8 mouse cellular contexts compared by ENCODE assay signal in the genomic region with DNA sequence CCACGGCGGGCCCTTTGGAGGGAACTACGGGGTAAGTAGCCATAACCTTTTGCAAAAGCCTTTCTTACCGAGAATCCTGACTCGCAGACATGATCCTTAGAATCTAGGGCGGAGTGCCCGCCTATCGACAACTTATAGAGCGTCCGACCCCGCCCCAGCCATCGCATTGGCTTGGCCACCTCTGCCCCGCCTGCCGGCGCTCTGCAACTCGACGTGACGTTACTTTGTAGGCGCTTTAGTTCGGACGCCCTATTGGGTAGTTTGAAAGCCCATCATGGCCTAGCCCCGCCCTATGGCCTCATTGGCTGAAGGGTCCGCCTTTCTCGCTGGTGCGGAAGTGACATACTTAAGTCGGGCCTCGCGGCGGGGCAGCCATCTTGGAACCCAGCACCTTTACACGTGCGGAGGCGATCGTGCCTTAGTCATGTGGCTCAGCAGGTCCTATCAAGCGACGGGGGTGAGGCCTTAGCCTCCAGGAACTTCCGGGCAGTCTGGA. TPM values are rescaled to one million over a fixed set of nuclear protein-coding genes. Genes with fewer than 3 reads are reported as not detected.
DNase-seq lines count a peak whose midpoint lies in the region; ATAC-seq and TF ChIP-seq lines count a peak whose summit lies in the region.

A gene (minus strand): TSS at position 213 of the 496 bp plus-strand sequence.

- H3K4me3 ChIP-seq in MEL (ENCODE audit: control insufficient read depth in 1 of 2, insufficient read depth in 1 of 2, low read depth in 2 of 2, low read length in 2 of 2), result peak within 1 kb of the TSS; percentile 61 to 98
- H3K4me3 ChIP-seq in cerebellum, adult 2 months (replicated peaks; ENCODE audit: insufficient read depth, low read depth, low read length), result peak within 1 kb of the TSS; percentile 82
- peak within 1 kb of the TSS; percentile 100 for H3K4me3 ChIP-seq in forebrain, postnatal 0 days (ENCODE audit: low read depth, low read length)
- H3K4me3 ChIP-seq in lung, embryonic 15.5 days, result peak within 1 kb of the TSS; percentile 95

- under 1% methylated on average over 36 of the region's 36 CpGs for WGBS in cerebellum, adult 2 months
- WGBS in forebrain, postnatal 0 days, result under 1% methylated on average over 36 of the region's 36 CpGs
- WGBS in lung, embryonic 15.5 days, result under 1% methylated on average over 36 of the region's 36 CpGs

- TF ChIP-seq POLR2A in MEL (IDR thresholded peaks at IDR 0.05; ENCODE audit: control insufficient read depth in 1 of 2, insufficient read depth in 1 of 2, low read depth in 1 of 2, low read length in 2 of 2, poor library complexity in 1 of 2), result peak; percentile 97 to 100
- peak; percentile 85; the same call in 1 of the 2 replicates for TF ChIP-seq POLR2A in cerebellum, adult 2 months (IDR thresholded peaks at IDR 0.05; ENCODE audit: borderline replicate concordance, insufficient read depth, low read length)

- H3K4me1 ChIP-seq in MEL (ENCODE audit: control insufficient read depth in 1 of 2, insufficient read depth in 2 of 2, low read length in 2 of 2), result peaks cover 0 to 15% of the 10 kb centered on the region in 2 experiments; a peak in 1 of 4 replicates
- no peaks in the 10 kb centered on the region; the same call in 1 of the 2 replicates for H3K4me1 ChIP-seq in cerebellum, adult 2 months (ENCODE audit: control insufficient read depth, insufficient read depth, low read length)
- H3K4me1 ChIP-seq in forebrain, postnatal 0 days (ENCODE audit: insufficient read depth), result peaks cover 17% of the 10 kb centered on the region
- H3K4me1 ChIP-seq in lung, embryonic 15.5 days, result peaks cover 28% of the 10 kb centered on the region

- TF ChIP-seq RAD21 in MEL (IDR thresholded peaks at IDR 0.05; ENCODE audit: low read depth, low read length), result no peak

- H3K9ac ChIP-seq in MEL (ENCODE audit: control insufficient read depth, low read depth, low read length, poor library complexity, severe bottlenecking), result peak within 1 kb of the TSS; percentile 100
- peak within 1 kb of the TSS; percentile 99 for H3K9ac ChIP-seq in forebrain, postnatal 0 days
- peak within 1 kb of the TSS; percentile 99 for H3K9ac ChIP-seq in lung, embryonic 15.5 days

- DNase-seq in MEL (ENCODE audit: low read depth, low spot score), result peak; percentile 100
- DNase-seq in cerebellum, adult 2 months, result peak; percentile 100
- peak; percentile 100 for DNase-seq in forebrain, postnatal 0 days
- peak; percentile 100 for DNase-seq in heart, postnatal 4 days
- peak; percentile 100 for DNase-seq in layer of hippocampus, adult 8-10 months (ENCODE audit: low spot score in 2 of 2)
- peak; percentile 100 for DNase-seq in ovary, adult 18-20 months (ENCODE audit: low spot score)
- DNase-seq in thymus, postnatal 0 days (ENCODE audit: low spot score), result peak; percentile 100

- peaks cover 37% of the 10 kb centered on the region for H3K79me2 ChIP-seq in MEL (ENCODE audit: control insufficient read depth, insufficient read depth, low read length, poor library complexity)

- peak within 1 kb of the TSS; percentile 96 for H3K27ac ChIP-seq in MEL (ENCODE audit: control insufficient read depth, low read depth, low read length)
- H3K27ac ChIP-seq in cerebellum, adult 2 months (ENCODE audit: insufficient read depth, low read length), result peak within 1 kb of the TSS; percentile 91
- H3K27ac ChIP-seq in forebrain, postnatal 0 days (ENCODE audit: low read depth, low read length), result peak within 1 kb of the TSS; percentile 98
- peak within 1 kb of the TSS; percentile 95 for H3K27ac ChIP-seq in lung, embryonic 15.5 days

- TF ChIP-seq CTCF in MEL (IDR thresholded peaks at IDR 0.05 in 2 of 3, conservative IDR thresholded peaks at IDR 0.05 in 1 of 3; ENCODE audit: control insufficient read depth in 1 of 3, insufficient read depth in 1 of 3, low read depth in 2 of 3, low read length in 3 of 3, poor library complexity in 1 of 3, severe bottlenecking in 1 of 3), result no peak
- no peak for TF ChIP-seq CTCF in cerebellum, adult 2 months (IDR thresholded peaks at IDR 0.05; ENCODE audit: borderline replicate concordance, insufficient read depth, low read depth, low read length)
- no peak; the same call in 1 of the 2 replicates for TF ChIP-seq CTCF in forebrain, postnatal 0 days (IDR thresholded peaks at IDR 0.05; ENCODE audit: low read depth)

- H3K4me2 ChIP-seq in forebrain, postnatal 0 days (ENCODE audit: low read depth), result peak within 1 kb of the TSS; percentile 87
- peak within 1 kb of the TSS; percentile 85 for H3K4me2 ChIP-seq in lung, embryonic 15.5 days

- TF ChIP-seq EP300 in MEL (IDR thresholded peaks at IDR 0.05; ENCODE audit: low read depth in 1 of 2, low read length in 2 of 2), result peak in 1 of 2 experiments; percentile 44; a peak in 2 of 4 replicates

- peaks cover 22 to 26% of the 10 kb centered on the region in 2 experiments for H3K36me3 ChIP-seq in MEL (ENCODE audit: control insufficient read depth in 1 of 2, insufficient read depth in 2 of 2, low read length in 2 of 2)
- H3K36me3 ChIP-seq in forebrain, postnatal 0 days (ENCODE audit: insufficient read depth), result peaks cover 63% of the 10 kb centered on the region
- peaks cover 73% of the 10 kb centered on the region for H3K36me3 ChIP-seq in lung, embryonic 15.5 days

- peak; percentile 94 for ATAC-seq in forebrain, postnatal 0 days
- ATAC-seq in lung, embryonic 15.5 days (ENCODE audit: borderline replicate concordance, extremely low read depth, low FRiP score, low TSS enrichment), result peak; percentile 98

- no peaks in the 10 kb centered on the region for H3K9me3 ChIP-seq in MEL (replicated peaks; ENCODE audit: insufficient read depth, low read length)
- no peaks in the 10 kb centered on the region for H3K9me3 ChIP-seq in forebrain, postnatal 0 days (ENCODE audit: low read length)
- no peaks in the 10 kb centered on the region for H3K9me3 ChIP-seq in lung, embryonic 15.5 days

- H3K27me3 ChIP-seq in MEL (ENCODE audit: control insufficient read depth in 1 of 2, insufficient read depth in 2 of 2, low read length in 2 of 2), result no peaks in the 10 kb centered on the region
- H3K27me3 ChIP-seq in cerebellum, adult 2 months (ENCODE audit: control insufficient read depth, insufficient read depth, low read length), result no peaks in the 10 kb centered on the region
- H3K27me3 ChIP-seq in forebrain, postnatal 0 days (ENCODE audit: insufficient read depth, low read length), result no peaks in the 10 kb centered on the region
- no peaks in the 10 kb centered on the region for H3K27me3 ChIP-seq in lung, embryonic 15.5 days

TF ChIP-seq in MEL, 35 proteins besides CTCF, POLR2A, EP300 and RAD21 (continues in another document):
- TF ChIP-seq TBP (IDR thresholded peaks at IDR 0.05; ENCODE audit: low read depth, low read length) (peak; percentile 99), E2F4 (IDR thresholded peaks at IDR 0.05; ENCODE audit: borderline replicate concordance, low read depth, low read length) (no peak), ZC3H11A (IDR thresholded peaks at IDR 0.05; ENCODE audit: low read depth, low read length) (no peak), MAFK (IDR thresholded peaks at IDR 0.05; ENCODE audit: borderline replicate concordance, low read depth, low read length) (no peak), ZMIZ1 (IDR thresholded peaks at IDR 0.05; ENCODE audit: low read depth, low read length) (peak; percentile 100), HCFC1 (IDR thresholded peaks at IDR 0.05; ENCODE audit: low read depth, low read length) (peak; percentile 92), CHD2 (IDR thresholded peaks at IDR 0.05; ENCODE audit: low read length) (peak; percentile 83), MYC (IDR thresholded peaks at IDR 0.05; ENCODE audit: low read depth, low read length) (peak; percentile 100), MAX (IDR thresholded peaks at IDR 0.05; ENCODE audit: low read length) (peak; percentile 100), ETS1 (IDR thresholded peaks at IDR 0.05; ENCODE audit: low read depth, low read length) (peak; percentile 54; the same call in 1 of the 2 replicates), POLR2AphosphoS5 (IDR thresholded peaks at IDR 0.05; ENCODE audit: borderline replicate concordance, low read depth, low read length) (peak; percentile 88; the same call in 1 of the 2 replicates), ELF1 (IDR thresholded peaks at IDR 0.05; ENCODE audit: low read depth, low read length) (peak; percentile 94), CHD1 (IDR thresholded peaks at IDR 0.05; ENCODE audit: low read depth, low read length) (no peak), BHLHE40 (IDR thresholded peaks at IDR 0.05; ENCODE audit: borderline replicate concordance, low read depth, low read length) (peak; percentile 98), KAT2A (conservative IDR thresholded peaks at IDR 0.05; ENCODE audit: low read depth, low read length) (peak; percentile 73), UBTF (IDR thresholded peaks at IDR 0.05; ENCODE audit: borderline replicate concordance, insufficient read depth, low read depth, low read length) (no peak), USF1 (IDR thresholded peaks at IDR 0.05; ENCODE audit: low read depth, low read length) (peak; percentile 97), USF2 (IDR thresholded peaks at IDR 0.05; ENCODE audit: borderline replicate concordance in 1 of 2, insufficient read depth in 1 of 2, low read depth in 1 of 2, low read length in 2 of 2) (peak; percentile 52 to 76), MXI1 (IDR thresholded peaks at IDR 0.05; ENCODE audit: low read depth, low read length) (peak; percentile 99), TAL1 (IDR thresholded peaks at IDR 0.05; ENCODE audit: low read length) (no peak), ZNF384 (IDR thresholded peaks at IDR 0.05; ENCODE audit: low read depth, low read length) (no peak), ZKSCAN1 (IDR thresholded peaks at IDR 0.05; ENCODE audit: low read depth, low read length) (no peak), MEF2A (IDR thresholded peaks at IDR 0.05; ENCODE audit: extremely low read depth, insufficient replicate concordance, low read depth, low read length, poor library complexity, severe bottlenecking) (no peak), GABPA (IDR thresholded peaks at IDR 0.05; ENCODE audit: low read depth, low read length) (no peak)

RNA-seq across cellular contexts. Expression of the gene that starts here (rescaled TPM):
- 1,645 and 1,689 TPM in 2 replicates for total RNA-seq in MEL (2012; rRNA removed)
- polyA plus RNA-seq in MEL (2012; ENCODE audit: insufficient read depth in 1 of 2, insufficient read length in 2 of 2, low read depth in 1 of 2, low replicate concordance in 2 of 2, missing spikeins in 1 of 2), result 100 to 1,000 TPM; 114 to 634 TPM
- 316 and 321 TPM in 2 replicates for polyA plus RNA-seq in cerebellum, adult 2 months (2012; rRNA removed)
- 1,003 and 1,045 TPM in 2 replicates for total RNA-seq in forebrain, postnatal 0 days (2014; rRNA removed)
- polyA plus RNA-seq in forebrain, postnatal 0 days (2015; fragmentation: Nextera tagmentation; extraction: Ambion mirVana), result 614 and 772 TPM in 2 replicates
- 100 to 1,000 TPM; 535 to 537 TPM for total RNA-seq in heart, postnatal 4 days (2021)
- total RNA-seq in layer of hippocampus, adult 8-10 months (2022), result 100 to 1,000 TPM; 319 to 328 (median 325) TPM
- polyA plus RNA-seq in lung, embryonic 15.5 days (2015; fragmentation: Nextera tagmentation; extraction: Ambion mirVana), result 595 and 603 TPM in 2 replicates
- 560 and 602 TPM in 2 replicates for polyA plus RNA-seq in thymus, postnatal 0 days (2015; fragmentation: Nextera tagmentation; extraction: Ambion mirVana)

Comparison
In these comparisons a context has a peak if more than half of its experiments do, and no peak if none do; other contexts are left out.
1. Peak in every context shown above with its lines: DNase-seq, ATAC-seq, H3K4me3 ChIP-seq and H3K27ac ChIP-seq.